Mouse (Mus musculus) cerebellum, adult 2 months (tissue): ENCODE data around the gene Gpx2. TPM values are rescaled to one million over a fixed set of nuclear protein-coding genes. Genes with fewer than 3 reads are reported as not detected.
"Not testable (repeated sequence)": the region's sequence is repeated elsewhere in the genome, so short reads cannot be mapped to it uniquely, and the experiment has no call there.

ENCODE experiments used
- DNase-seq, 2 experiments: peaks; one replicate each; pipeline ENCODE4 v3.0.0; 2021
- H3K27ac ChIP-seq: fragments of 200-500 bp; 2 replicates; pipeline ENCODE4 v1.5.1; 2012; ENCODE audit warnings: low read length, control low read depth, inconsistent platforms; ENCODE audit not compliant: insufficient read depth
- H3K27me3 ChIP-seq: fragments of 200-500 bp; 2 replicates; pipeline ENCODE4 v1.6.1; 2012; ENCODE audit warnings: inconsistent platforms, mild to moderate bottlenecking, low read length, moderate library complexity; ENCODE audit not compliant: control insufficient read depth, insufficient read depth
- H3K4me1 ChIP-seq: fragments of 200-500 bp; 2 replicates; pipeline ENCODE4 v1.6.1; 2011; ENCODE audit warnings: low read length; ENCODE audit not compliant: control insufficient read depth, insufficient read depth
- H3K4me3 ChIP-seq: fragments of 200-500 bp; replicated peaks from 2 replicates; pipeline ENCODE3; 2011; ENCODE audit warnings: mild to moderate bottlenecking, low read depth, low read length, control low read depth; ENCODE audit not compliant: insufficient read depth
- CTCF ChIP-seq: fragments of 200-500 bp; IDR thresholded peaks from 2 replicates; pipeline ENCODE4 v1.5.1; 2011; ENCODE audit warnings: low read depth, mild to moderate bottlenecking, control low read depth, low read length, moderate library complexity, borderline replicate concordance; ENCODE audit not compliant: insufficient read depth
- POLR2A ChIP-seq: fragments of 200-500 bp; IDR thresholded peaks from 2 replicates; pipeline ENCODE4 v1.6.1; 2011; ENCODE audit warnings: low read length, control low read depth, borderline replicate concordance; ENCODE audit not compliant: insufficient read depth
- WGBS: fragments of 180-500 bp; shearing (Covaris S2); methylation state at CpG from one replicate; pipeline ENCODE4 v1.1.7; 2018; 5-methylcytosine and 5-hydroxymethylcytosine counted together
- polyA plus RNA-seq: library from polyadenylated mRNA; depleted of rRNA; stranded (reverse); fragments of >200 nt; gene quantifications from 2 replicates; pipeline ENCODE4 v1.2.3, GENCODE M21; 2012

The Gpx2 gene
- polyA plus RNA-seq, 1 experiment: 3.4 TPM

DNA sequence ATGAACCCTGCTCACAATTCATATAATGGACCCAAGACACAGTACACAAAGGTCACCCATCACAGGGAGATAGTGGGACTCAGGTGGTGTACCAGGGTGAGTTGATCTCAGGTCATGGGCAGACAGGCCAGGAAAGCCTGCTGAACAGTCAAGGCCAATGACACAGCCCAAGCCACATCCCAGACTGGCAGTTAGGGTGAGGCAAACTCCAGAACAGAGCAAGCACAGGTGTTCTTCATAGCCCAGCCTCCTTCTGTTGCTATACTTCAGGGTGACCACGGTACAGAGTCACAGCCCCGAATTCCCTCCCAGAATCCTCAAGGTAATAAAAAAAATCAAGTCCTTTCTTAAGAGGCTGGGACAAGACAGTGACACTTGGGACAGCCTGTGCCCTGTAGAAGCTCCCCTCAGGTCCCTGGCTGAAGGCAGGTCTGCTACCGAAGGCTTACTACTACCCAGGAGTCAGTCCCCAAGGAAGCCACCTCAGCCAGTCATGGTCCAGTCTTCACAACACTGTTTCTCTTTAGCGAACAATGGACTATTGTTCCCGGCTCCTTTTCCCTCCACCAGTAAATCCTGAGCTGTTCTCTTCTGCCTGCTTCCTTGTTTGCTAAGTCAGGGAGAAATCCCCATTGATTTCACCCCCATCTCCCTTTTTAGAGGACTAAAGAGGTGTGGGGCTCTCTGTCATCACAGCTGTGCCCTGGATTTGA lies 2.8 kb upstream of the Gpx2 start:
- Histone ChIP-seq H3K27ac (no peak overlapping the region), H3K4me3 (no peak overlapping the region), H3K4me1 (peaks cover 11% of the 10 kb centered on the region), H3K27me3 (no peaks in the 10 kb centered on the region)
- DNase-seq: no peak
- WGBS: 61% methylated on average over 5 of the region's 5 CpGs
- TF ChIP-seq POLR2A: no peak

DNA sequence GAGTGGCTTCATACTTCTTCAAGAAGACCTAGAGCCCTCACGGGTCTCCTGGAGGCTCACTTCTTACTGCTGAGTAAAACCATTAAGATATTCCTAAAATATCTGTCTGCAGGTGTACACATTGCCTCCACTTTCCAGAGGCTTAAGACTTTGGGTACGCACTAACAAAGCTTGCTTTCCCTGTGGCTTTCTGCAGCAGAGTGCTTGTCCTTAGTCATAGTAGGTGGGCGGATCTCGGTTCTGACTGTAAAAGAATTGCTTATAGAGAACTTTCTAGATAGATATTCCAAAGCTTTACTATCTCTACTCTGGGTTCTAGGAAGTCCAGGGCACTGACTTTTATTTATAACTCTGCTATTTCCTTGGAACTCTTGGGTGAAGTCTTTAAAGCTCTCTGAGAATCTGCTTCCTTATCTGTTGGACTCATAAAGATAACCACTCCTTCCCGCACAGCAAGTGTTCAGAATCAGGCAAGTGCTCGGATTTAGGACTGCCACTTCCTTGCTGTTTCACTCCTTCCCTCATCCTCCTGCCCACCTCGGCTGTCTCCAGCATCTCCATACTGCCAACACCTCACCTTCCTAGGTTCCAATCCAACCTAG lies 1.7 kb upstream of the Gpx2 start:
- no peak for DNase-seq

DNA sequence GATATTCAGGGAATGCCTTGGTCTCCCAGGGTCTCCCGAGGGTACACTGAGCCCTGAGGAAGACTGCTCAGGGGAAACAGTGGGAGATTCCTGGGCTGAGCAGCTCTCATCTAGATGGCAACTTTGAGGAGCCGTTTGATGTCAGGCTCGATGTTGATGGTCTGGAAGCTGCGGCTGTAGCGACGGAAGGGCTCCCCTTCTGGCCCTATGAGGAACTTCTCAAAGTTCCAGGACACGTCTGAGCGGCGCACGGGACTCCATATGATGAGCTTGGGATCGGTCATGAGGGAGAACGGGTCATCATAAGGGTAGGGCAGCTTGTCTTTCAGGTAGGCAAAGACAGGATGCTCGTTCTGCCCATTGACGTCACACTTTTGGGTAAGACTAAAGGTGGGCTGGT lies 2.8 kb downstream of the Gpx2 start:
- H3K27me3 ChIP-seq, H3K4me1 ChIP-seq, H3K4me3 ChIP-seq, DNase-seq, H3K27ac ChIP-seq: not testable (repeated sequence)
- WGBS: 60% methylated on average over 14 of the region's 14 CpGs

More for the DNA sequence above, 1.7 kb upstream of the Gpx2 start:
- Histone ChIP-seq H3K27me3 (no peaks in the 10 kb centered on the region), H3K4me3 (no peak overlapping the region), H3K27ac (no peak overlapping the region), H3K4me1 (peaks cover 3% of the 10 kb centered on the region; the same call in 1 of the 2 replicates)
- TF ChIP-seq CTCF (no peak), POLR2A (no peak)
- 87% methylated on average over 7 of the region's 7 CpGs for WGBS

DNA sequence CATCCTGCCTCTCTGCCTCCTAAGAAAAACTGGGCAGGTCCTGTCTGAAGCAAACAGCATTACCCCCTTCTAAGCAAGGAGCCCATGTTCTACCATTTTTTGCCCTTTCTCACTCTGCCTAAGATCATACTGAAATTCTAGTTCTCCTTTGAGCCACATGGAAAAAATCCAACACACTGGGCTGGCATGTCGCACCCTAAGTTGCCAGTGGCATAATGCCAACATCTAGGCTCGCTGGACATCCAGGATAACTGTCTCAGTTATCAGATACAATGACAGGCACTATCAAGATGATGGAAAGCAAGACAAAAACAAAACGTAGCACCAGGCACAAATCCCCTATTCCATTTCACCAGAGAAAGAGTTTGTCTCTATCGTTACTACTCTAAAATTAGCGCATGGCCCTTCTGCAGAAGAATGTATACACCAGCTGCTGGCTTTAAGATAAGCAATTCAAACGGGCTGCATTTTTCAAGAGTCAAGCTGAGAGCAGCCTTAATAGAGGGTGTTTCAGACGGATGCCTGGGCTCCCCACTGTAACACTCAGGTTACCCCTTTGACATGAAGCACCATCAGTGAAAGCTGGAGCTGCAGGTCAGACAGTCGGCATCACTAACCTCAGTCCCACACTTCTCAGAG lies 4.8 kb downstream of the Gpx2 start:
- Histone ChIP-seq H3K27ac (no peak overlapping the region), H3K27me3 (no peaks in the 10 kb centered on the region), H3K4me3 (no peak overlapping the region), H3K4me1 (peaks cover 5% of the 10 kb centered on the region; the same call in 1 of the 2 replicates)
- DNase-seq: peak in 1 of 2 experiments; percentile 37
- 33% methylated on average over 8 of the region's 8 CpGs for WGBS
- no peak for TF ChIP-seq POLR2A
- TF ChIP-seq CTCF: no peak

DNA sequence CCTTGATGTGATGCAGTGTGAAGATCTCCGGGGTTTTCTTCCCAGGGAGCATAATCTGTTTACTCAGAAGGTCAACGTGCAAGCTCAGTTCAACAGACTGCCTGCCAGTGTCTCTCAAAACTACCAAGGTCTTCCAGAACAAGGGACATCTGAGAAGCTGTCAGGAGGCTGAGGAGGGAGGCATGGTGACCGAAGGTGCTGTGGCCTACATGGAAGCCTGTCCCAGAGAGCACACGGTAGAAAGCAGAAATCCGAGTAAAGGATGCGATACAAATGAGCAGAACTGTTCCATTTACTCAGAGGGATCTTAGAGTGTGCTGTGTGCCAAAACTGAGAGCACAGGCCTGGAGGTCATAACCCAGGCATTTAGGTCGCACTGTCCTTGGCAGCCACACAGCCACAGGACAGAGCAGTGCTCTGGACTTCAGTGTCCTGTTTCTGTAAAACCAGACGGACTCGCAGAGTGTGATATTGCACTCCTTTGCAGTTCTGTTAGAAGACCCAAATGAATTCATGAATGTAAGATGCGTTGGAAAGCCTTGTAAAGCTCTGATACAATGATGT lies 11.2 kb downstream of the Gpx2 start:
- Histone ChIP-seq H3K27ac (no peak overlapping the region), H3K4me3 (no peak overlapping the region), H3K27me3 (no peaks in the 10 kb centered on the region), H3K4me1 (no peaks in the 10 kb centered on the region; the same call in 1 of the 2 replicates)
- TF ChIP-seq POLR2A: no peak
- no peak for TF ChIP-seq CTCF
- no peak for DNase-seq
- WGBS: 65% methylated on average over 10 of the region's 10 CpGs

DNA sequence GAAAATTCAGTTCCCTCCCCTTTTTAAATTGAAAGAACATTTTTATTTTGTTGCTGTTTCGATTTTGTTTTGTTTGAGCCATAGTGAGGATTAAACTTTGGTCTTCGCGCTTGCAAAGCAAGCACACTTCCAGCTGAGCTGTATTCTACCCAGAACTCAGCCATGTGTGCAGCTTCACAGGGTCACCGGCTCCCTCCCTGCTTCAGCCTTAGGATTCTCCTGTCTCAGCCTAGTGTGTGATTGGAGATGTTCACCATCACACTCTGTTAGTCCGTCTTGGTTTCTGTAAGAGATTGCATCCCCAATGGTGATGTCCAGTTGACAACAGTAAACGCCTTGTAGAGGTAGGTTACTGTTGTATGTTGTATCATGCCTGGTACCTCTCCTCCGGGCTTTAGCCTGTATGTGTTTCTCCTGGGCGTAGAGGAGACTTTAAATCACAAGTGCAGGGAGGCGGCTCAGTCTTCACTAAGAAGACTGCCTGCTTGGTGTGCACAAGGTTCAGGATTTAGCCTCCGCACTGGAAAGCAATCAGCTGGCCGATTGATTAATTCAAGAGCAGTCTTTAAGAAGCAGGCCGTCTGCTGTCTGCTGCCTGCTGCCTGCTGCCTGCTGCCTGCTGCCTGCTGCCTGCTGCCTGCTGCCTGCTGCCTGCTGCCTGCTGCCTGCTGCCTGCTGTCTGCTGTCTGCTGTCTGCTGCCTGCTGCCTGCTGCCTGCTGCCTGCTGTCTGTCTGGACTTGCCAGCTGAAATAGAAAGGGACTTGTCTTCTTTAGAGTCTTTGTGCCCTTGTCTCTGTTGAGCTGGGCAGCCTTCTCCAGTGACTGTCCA lies 14.5 kb downstream of the Gpx2 start:
- DNase-seq: no peak
- TF ChIP-seq POLR2A (no peak), CTCF (no peak)
- Histone ChIP-seq H3K27ac (no peak overlapping the region), H3K4me1 (no peaks in the 10 kb centered on the region; the same call in 1 of the 2 replicates), H3K4me3 (no peak overlapping the region), H3K27me3 (no peaks in the 10 kb centered on the region)
- WGBS: 60% methylated on average over 12 of the region's 12 CpGs

DNA sequence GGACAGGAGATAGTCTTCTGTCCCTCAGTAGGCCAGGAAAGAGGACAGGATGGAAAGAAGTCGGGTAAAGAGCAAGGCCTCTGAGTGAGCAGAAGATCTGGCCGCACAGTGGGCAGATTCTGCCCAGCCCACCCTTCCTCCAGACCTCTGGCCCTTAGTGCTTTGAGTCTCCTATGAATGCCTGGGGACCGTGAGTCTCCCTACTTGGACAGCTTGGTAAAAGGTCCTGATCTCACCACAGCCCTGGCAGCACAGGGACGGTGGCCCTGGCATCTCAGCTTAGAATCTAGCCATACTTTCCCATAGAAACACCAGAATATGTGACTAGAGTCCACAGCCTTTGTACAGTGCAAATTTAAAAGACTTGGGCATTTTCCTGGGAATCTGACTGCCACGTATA lies 15.4 kb downstream of the Gpx2 start:
- Histone ChIP-seq H3K4me1 (no peaks in the 10 kb centered on the region; the same call in 1 of the 2 replicates), H3K27ac (no peak overlapping the region), H3K27me3 (no peaks in the 10 kb centered on the region), H3K4me3 (no peak overlapping the region)
- WGBS: 88% methylated on average over 5 of the region's 5 CpGs
- no peak for DNase-seq
- TF ChIP-seq POLR2A (no peak), CTCF (no peak)
